Mouse (Mus musculus) spleen, postnatal 4 days (tissue): ENCODE data around the gene G430095P16Rik.

ENCODE experiments used
- DNase-seq, 2 experiments: peaks; one replicate each; pipeline ENCODE4 v3.0.0; 2022; ENCODE audit warnings: low spot score in 2 of 2

Gene G430095P16Rik

GRCm38 (mm10) chr8:84742171-84743053 is 19.6 kb downstream of the G430095P16Rik start:
- DNase-seq, result no peak

GRCm38 (mm10) chr8:84743054-84743415 is 20.2 kb downstream of the G430095P16Rik start:
- no peak for DNase-seq

GRCm38 (mm10) chr8:84743517-84744420 is 21.0 kb downstream of the G430095P16Rik start:
- DNase-seq, result no peak

- DNase-seq, result no peak
These were observed 22.5 kb downstream of the G430095P16Rik start for GRCm38 (mm10) chr8:84745032-84745925.

GRCm38 (mm10) chr8:84749519-84749918 is 26.7 kb downstream of the G430095P16Rik start:
- no peak for DNase-seq

GRCm38 (mm10) chr8:84752734-84753582 is 30.2 kb downstream of the G430095P16Rik start:
- no peak for DNase-seq

- no peak for DNase-seq
These were observed 34.7 kb downstream of the G430095P16Rik start for GRCm38 (mm10) chr8:84757501-84757900.

- DNase-seq, result no peak
These were observed 35.5 kb downstream of the G430095P16Rik start for GRCm38 (mm10) chr8:84758308-84758707.

- DNase-seq, result no peak
These were observed 36.3 kb downstream of the G430095P16Rik start for GRCm38 (mm10) chr8:84759126-84759525.

- DNase-seq, result no peak
These were observed 36.9 kb downstream of the G430095P16Rik start for GRCm38 (mm10) chr8:84759718-84760117.

- DNase-seq, result no peak
These were observed 37.6 kb downstream of the G430095P16Rik start for GRCm38 (mm10) chr8:84760405-84760805.

GRCm38 (mm10) chr8:84760901-84761300 is 38.1 kb downstream of the G430095P16Rik start:
- no peak for DNase-seq

- DNase-seq, result no peak
These were observed 41.3 kb downstream of the G430095P16Rik start for GRCm38 (mm10) chr8:84764100-84764499.

GRCm38 (mm10) chr8:84764870-84765495 is 42.2 kb downstream of the G430095P16Rik start:
- DNase-seq, result no peak

GRCm38 (mm10) chr8:84765629-84766028 is 42.8 kb downstream of the G430095P16Rik start:
- DNase-seq, result no peak

- no peak for DNase-seq
These were observed 43.6 kb downstream of the G430095P16Rik start for GRCm38 (mm10) chr8:84766422-84766821.

GRCm38 (mm10) chr8:84767221-84767620 is 44.4 kb downstream of the G430095P16Rik start:
- no peak for DNase-seq

GRCm38 (mm10) chr8:84768343-84769095 is 45.7 kb downstream of the G430095P16Rik start:
- no peak for DNase-seq

- no peak for DNase-seq
These were observed 46.5 kb downstream of the G430095P16Rik start for GRCm38 (mm10) chr8:84769324-84769723.
